Mouse (Mus musculus) neutrophil, adult 65 days (primary cell): ENCODE results near the gene Gm11060. TPM values are rescaled to one million over a fixed set of nuclear protein-coding genes. Genes with fewer than 3 reads are reported as not detected.

Source experiments
- total RNA-seq: library from RNA; stranded (reverse); gene quantifications from 2 replicates; pipeline ENCODE4 v1.2.4, GENCODE M21; 2023

Gene Gm11060
- total RNA-seq: not detected in 2 replicates

GRCm38 (mm10) chr2:105091718-105092117 is at the start of gene Gm11060:
Gm11060 (plus strand) TSS chr2:105092018.

GRCm38 (mm10) chr2:105126279-105126678 is 34.5 kb downstream of the Gm11060 start, which contains the start of gene Wt1:
Wt1 (plus strand) TSS chr2:105126529.

Other genes with a start within 250 kb of the Gm11060 start
- 0.84 and 1.3 TPM in 2 replicates for gene Prrg4, start 242.1 kb upstream of the Gm11060 start, total RNA-seq
- gene Ccdc73, start 224.2 kb upstream of the Gm11060 start, total RNA-seq: 2.0 TPM in 1 of 2 replicates, not detected in the other
- 49.2 and 58.1 TPM in 2 replicates for gene Eif3m, start 74.9 kb upstream of the Gm11060 start, total RNA-seq
- gene Wt1, start 34.5 kb downstream of the Gm11060 start, total RNA-seq: not detected in 2 replicates
- not detected in 2 replicates for gene Them7, start 132.3 kb downstream of the Gm11060 start, total RNA-seq